Mouse (Mus musculus): Measurements from ENCODE around the gene Swi5.

The Swi5 gene

DNA sequence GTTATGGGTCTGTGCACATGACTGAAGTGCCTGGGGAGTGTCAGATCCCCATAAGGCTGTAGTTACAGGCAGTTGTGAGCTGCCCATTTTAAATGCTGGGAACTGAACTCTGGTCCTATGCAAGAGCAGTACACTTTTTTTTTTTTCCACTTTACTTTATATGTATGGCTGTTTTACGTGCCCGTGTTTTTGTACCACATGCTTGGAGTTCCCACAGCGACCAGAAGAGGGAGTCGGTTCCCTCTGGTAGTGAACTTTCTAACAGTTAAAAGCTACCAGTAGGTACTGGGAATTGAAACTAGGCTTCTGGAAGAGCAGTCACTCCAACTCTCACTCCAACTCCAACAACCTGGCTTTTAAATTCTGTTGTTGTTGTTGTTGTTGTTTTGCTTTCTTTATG is 27.2 kb downstream of the Swi5 start:
- peak; percentile 72 for DNase-seq (ENCODE audit: low read depth, low spot score)

DNA sequence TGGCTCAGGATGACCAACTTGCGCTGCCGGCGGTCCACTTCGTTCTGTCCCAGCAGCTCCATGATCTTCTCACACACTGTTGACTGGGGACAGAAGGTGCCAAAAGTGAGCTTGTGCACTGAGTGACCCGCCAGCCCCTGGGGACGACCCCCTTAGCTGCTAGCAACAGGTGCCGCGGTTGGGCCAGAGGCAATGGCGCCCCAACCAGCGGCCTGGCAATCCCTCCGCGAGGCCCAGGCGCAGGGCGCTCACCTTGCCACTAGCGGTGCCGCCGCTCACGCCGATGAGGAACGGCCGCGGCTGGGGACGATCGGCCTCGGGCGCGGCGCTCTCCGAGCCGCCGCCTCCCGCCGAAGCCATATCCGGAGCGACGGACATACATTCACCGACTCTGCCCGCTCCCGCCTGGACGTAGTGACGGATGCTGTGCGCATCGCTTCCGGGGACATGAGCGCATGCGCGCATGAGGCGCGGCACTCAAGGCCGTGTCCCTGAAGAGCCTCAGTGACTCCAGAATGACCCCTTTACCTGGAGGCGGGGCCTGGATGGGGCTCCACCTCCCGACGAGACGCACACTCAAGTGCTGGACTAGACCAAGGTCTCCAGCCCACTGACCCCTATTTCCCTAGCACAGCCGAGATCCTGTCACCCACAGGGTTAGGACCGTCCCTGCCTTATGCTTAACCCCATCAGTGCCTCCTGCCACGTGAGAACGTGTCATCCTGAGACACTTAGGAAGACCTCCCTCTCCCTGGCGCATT is 28.0 kb downstream of the Swi5 start, which contains the start of gene Uck1:
Gene Uck1 (minus strand): TSS at position 503 of the 761 bp plus-strand sequence.
- DNase-seq (ENCODE audit: low read depth, low spot score) = peak; percentile 95

DNA sequence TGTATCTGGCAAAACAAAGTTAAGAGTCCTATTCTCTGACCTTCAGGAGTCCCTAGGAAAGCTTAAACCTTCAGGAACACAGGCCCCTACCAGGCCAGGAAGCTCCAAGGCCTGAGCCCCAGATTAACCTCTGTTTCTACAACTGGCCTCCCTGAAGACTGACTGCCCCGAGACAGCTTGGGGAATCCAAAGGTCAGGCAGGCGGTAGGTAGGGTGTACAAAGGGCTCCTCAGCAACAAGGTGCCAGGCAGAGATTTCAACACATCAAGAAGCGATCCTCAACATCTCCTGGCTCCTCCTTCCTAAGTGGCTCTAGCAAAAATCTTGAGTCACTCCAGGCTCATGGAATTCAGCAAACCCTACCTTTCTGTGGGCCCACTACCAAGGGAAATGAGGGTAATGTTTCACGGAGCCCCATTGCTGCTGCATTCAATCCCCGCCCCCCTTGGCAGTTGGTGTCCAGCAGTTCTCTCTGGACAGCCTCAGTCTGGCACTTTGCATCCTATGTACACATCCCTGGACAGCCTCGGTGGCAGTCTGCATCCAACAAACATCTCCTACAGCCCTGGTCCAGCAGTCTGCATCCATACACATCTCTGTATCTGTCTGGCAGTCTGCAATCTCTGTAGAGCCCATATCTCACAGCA is 28.9 kb downstream of the Swi5 start:
- DNase-seq (ENCODE audit: low read depth, low spot score) = peak; percentile 39

DNA sequence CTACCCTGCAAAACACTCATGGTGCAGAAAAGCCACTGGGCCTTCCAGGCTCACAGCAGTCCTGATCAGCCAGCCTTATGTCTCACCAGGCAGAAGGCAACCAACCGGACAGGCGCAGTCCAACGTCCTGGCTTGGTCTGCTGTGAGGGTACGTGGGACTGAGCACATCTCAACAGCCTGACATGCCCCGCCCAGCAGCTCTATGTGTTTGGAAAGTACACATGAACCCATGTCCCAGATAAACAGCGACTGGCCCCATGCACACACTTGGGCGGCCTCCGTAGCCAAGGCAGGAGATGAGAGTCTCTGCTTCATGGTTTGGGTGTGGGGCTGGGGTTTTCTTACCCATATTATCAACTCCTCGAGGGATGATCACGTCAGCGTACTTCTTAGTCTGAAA is 31.6 kb downstream of the Swi5 start:
- no peak for DNase-seq (ENCODE audit: low read depth, low spot score)

DNA sequence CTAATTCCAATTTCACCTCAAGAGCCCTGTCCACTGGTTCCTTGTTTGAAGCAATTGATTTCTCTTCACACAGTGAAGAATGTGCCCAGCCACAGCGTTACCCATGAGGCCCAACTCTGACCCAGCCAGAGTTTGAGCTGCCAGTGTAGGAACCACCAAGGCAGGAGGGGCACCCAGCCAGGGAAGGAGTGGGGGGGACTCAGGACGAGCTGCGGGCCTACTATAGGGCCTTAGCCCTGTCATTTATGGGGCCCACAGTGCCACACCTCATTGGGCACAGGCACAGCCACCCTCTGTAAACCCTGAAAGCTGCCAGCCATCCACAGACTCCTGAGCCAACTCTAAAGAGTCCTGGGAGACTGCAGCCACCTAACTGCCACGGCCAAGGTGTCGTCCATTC is 33.3 kb downstream of the Swi5 start:
- DNase-seq (ENCODE audit: low read depth, low spot score) = no peak

DNA sequence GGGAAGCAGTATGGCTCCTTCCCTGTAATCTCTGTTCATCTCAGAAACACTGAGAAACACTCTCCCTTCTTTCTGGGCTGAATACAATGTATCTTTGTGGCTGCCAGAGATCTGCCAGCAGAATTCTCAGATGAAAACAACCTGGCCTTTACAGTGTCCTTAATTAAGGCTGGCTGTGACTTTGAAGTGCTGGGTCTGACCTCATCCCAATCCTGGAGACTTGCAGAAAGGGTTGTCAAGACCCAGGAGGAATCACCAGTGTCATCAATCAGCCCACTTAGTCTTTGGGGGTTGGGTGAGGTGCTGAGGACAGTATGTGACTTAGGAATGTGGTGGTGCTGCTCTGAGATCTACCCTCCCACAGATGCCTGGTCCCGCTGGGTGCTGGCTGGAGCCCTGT is 34.5 kb downstream of the Swi5 start:
- no peak for DNase-seq (ENCODE audit: low read depth, low spot score)

DNA sequence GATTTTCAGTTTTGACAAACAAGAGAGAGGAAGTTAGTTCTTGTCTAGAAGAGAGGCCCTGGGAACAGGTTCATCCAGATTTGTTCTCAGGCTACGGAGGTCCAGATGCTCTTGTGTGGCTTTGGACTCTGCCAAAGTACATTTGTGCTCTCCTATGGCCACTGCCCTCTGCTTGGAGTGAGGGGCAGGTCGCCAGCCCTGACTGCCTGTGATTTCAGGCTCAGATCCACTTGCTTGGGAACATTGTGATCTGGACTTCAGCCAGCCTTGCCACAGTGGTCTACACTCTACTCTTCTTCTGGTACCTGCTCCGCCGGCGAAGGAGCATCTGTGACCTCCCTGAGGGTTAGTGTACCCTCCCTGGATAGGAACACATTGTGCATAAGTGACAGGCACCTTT is 35.2 kb downstream of the Swi5 start:
- DNase-seq (ENCODE audit: low read depth, low spot score) = no peak

DNA sequence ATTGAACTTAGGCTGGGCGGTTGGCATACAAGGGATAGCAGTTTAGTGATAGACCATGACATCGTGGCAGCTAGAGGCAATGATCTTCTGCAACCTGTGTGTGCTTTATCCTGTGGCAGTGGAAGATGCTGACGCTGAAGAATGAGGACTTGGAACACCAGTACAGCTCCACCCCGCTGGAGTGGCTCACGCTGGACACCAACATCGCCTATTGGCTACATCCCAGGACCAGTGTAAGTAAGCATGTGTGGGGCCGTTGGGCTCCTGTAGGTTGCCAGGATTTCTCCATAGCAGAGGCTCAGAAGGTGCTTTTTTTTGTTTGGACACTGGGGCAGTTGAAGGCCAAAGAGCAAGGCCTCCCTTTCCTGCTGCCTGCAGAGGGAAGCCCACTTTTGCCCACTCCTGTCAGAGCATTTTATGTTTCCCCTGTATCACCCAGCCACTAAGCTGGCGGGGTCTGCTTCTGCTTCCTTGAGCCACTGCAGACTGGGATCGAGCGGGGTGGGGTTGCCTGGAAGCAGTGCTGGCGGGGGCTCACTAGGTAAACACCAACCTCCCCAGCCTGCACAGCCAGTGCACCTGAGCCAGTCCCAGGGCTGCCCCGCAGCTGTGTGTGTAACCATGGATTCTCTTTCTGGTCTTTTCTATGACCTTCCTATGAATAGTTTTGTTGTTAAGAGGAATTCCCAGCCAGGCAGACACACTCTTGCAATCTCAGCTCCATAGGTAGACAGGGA is 35.9 kb downstream of the Swi5 start:
- no peak for DNase-seq (ENCODE audit: low read depth, low spot score)

DNA sequence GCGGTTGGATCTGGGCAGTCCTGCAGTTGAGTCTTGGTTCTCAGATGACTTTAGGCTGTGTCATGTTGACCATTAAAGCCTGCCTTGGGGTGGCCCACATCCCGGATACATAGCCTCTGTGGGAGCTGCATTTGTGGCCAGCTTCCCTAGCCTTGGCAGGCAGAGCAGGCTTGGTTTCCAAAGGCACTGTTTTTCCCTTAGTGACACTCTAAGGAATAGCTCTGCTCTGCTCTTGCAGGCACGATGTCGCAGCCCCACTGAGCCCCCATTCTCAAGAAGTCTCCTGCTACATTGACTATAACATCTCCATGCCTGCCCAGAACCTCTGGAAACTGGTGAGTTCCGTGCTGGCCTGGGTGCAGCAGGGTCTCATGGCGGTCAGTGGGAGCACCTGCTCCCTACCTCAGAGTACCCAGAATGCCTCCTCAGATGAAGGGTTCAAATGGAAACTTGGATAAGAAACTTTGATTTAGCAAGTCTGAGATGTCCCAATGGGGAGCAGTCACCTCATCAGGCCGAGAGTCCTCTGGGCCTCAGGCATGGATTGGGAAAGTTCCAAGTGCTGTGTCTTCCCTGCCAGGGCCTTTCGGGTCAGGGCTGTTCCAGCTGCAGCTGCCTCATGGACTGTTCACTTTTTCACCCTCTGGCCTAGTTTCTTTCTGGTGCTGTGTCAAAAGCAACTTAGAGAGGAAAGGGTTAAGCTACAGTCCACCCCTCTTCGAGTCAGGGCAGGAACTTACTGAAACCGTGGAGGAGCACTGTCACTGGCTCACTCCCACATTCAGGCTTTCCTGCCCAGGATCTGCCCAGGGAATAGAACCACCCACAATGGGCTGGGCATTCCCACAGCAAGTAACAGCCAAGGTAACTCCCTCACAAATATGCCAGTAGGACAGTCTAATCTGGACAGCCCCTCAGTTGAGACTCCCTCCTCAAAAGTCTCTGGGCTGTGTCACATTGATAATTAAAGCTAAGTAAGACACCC is 39.2 kb downstream of the Swi5 start:
- DNase-seq (ENCODE audit: low read depth, low spot score) = no peak

DNA sequence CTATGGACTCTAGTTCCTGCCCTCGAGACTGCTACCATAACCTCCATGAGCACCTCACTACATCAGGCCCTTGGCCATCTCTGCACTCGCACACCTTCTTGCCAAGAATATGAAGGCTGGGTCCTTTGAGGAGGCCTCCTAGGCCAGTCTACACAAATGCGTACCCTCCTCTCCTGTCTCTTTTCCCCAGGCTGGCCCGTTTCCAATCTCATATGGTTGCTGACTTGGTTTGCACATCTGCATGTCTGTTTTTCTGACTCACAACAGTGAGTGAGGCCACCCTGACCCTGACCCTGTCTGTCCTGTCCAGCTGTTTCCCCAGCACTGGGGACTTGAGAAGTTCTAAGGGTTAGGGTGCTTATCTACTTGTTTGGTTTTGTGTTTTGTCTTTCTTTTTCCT is 41.1 kb downstream of the Swi5 start:
- DNase-seq (ENCODE audit: low read depth, low spot score) = no peak

DNA sequence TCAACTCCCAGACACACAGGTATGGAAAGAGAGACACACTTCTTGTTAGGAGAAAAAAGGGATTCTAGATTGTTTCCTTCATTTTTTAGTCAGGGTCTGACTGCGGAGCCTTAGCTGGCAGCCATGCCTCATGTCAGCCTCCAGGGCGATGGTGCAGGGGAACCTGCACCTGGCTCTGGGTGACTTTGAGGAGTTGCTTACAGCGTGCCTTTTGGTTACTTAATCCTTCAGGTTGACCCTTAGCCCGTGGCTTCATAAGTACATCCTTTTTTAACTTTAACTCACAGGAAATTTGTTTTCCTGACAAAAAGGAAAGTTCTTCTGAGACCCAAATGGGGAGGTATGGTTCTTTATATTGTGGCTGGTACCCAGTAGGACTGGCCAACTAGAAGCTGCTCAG is 44.9 kb downstream of the Swi5 start:
- DNase-seq (ENCODE audit: low read depth, low spot score) = no peak

DNA sequence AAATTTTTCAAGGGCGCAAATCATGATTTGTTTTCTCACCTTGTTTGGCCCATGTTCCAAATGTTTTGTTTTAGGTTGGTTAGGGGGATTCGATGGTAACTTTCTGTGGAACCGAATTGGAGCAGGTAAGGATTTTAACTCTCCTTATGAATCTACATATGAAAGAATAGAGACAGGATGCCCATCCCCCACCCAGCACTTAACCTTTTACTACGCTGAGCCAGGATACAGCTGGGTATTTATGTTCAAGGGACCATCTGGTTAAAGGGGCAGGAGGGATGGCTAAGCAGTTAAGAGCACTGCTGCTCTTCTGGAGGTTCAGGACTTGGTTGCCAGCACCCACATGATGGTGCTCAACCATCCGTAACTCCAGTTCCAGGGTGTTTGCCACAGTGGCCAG is 47.3 kb downstream of the Swi5 start:
- no peak for DNase-seq (ENCODE audit: low read depth, low spot score)

DNA sequence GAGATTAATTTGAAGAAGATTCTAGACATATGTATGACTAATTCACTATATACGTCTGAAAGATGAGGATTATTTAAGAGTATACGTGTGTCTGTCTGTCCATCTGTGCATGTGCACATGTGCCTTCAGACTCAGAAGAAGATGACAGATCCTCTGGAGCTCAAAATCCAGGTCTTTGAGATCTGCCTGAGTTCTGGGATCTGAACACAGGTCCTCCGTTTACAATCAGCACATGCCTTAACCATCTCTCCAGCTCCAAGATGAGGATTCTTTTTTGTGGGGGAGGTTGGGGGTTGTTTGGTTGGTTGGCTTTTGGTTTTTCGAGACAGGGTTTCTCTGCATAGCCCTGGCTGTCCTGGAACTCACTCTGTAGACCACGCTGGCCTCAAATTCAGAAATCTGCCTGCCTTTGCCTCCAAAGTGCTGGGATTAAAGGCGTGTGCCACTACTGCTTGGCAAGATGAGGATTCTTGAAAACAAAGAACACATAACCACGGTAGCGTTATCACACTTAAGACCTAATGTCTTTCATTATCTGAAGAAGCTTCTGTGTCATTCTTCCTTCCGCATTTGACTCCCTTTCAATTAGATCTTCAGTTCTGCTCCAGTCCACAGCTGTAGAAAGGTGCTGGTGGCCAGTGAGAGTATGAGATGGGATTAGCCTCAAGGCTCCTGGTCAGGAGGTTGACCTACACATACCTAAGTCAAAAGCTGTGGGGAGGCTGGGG is 49.0 kb downstream of the Swi5 start:
- DNase-seq (ENCODE audit: low read depth, low spot score) = no peak

DNA sequence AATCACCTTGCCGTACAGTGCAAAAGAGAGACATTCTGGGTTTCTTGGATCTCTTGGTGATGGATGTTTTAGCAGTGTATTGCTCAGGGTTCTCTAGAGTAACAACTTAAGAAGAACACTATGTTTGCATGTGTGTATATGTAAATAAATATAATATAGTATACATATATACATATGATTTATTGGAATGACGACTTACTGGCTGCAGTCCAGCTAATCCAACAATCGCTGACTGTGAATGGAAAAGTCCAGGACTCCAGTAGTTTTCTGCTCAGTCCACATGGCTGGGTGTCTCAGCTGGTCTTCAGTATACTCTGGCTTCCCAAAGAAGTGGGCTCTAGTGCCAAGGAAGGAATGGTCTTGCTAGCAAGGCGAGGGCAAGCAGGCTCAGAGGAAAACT is 50.3 kb downstream of the Swi5 start:
- peak; percentile 36 for DNase-seq (ENCODE audit: low read depth, low spot score)

DNA sequence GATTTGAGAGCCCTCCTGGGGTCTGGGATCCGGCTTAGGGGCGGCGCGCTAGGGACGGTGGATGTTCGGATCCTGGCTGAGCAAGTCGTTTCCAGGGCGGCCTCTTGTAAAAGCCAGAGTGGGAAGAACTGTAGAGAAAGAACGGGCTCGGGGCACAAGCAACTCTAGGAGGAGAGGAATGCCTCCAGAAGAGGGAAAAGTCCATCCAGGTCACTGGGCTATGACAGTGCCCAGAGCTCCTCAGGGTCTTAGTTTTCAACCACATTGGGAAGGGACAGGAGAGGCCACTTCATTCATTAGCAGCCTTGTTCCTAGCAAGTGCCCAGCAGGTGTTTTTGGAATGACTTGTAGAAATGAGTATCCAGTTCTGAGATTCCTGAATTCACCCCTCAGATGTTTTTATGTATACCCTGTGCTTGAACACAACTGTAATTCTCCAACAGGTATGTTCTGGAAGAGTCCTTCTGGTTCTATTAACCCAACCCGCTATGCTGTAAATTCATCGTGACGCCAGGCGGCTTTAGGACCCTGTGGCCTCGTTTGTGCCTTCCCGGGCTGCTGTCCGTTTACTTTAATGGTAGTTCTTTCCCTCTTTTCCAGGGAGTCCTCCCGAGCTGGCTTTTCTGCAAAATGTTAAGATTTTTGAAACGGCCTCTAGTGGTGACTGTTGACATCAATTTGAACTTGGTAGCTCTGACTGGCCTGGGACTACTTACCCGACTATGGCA is 51.0 kb downstream of the Swi5 start:
- peak; percentile 95 for DNase-seq (ENCODE audit: low read depth, low spot score)

DNA sequence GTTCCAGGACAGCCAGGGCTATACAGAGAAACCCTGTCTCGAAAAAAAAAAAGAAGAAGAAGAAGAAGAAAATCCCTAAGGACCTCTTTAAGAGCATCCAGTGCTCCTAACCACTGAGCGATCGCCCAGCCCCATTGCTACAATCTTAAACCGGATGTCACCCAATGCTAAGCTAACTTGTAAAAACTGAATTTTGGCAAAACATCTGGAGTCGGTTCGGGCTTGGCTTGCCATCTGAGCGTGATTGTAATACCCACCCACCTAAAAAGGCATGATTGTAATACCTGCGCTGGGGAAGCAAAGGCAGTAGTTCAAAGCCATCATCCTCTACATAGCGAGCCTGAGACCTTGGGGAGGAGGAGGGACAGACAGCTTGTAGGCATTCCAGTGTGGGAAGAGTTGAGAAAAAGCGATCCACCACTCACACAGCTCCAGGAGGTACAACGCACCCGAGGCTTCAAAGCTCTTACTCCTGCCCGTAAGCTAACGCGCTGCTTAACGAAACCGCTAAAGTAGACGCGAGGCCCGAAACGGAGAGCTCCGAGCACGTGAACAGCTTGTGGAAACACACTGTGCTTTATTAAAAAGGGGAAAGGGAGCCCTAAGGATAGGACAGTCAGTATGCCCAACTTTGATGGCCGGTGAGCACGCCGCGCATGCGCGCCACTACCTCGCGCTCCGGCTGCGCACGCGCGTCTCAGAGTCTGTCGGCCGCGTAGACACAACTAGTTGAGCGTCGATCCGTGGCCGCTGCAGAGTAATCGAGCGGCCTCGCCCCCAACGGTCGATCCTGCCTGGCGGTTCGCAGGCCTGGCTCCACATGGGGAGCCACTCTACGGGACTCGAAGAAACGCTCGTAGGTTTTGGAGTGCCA is 51.8 kb downstream of the Swi5 start, which contains the start of gene Pomt1:
Gene Pomt1 (plus strand): TSS at position 705 of the 874 bp plus-strand sequence.
- peak; percentile 95 for DNase-seq (ENCODE audit: low read depth, low spot score)

DNA sequence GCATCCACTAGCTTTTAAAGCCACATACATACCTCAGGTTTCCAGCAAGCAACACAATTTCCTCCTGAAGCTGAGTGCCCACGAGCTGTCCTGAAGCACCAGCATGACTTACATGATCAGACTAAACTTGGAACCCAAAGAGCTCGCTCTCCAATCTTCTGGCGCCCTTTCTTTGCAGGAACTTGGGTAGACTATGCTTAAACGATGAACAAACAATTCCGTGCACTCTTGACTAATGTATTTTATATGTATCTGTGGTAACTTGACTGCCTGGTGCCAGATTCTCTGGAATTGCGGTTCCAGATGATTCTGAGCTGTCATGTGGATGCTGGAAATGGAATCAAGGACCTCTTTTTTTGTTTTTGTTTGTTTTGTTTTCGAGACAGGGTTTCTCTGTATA is 52.4 kb downstream of the Swi5 start:
- peak; percentile 49 for DNase-seq (ENCODE audit: low read depth, low spot score)
